Mouse (Mus musculus): ENCODE data around the gene Asz1.

GRCm38 (mm10) chr6:18078615-18079014 lies 30.2 kb downstream of the Asz1 start:
- TF ChIP-seq CTCF (IDR thresholded peaks at IDR 0.05; ENCODE audit: low read depth, low read length), result no peak
- TF ChIP-seq POLR2A (IDR thresholded peaks at IDR 0.05; ENCODE audit: insufficient read depth, low read length), result no peak
- TF ChIP-seq EP300 (IDR thresholded peaks at IDR 0.05; ENCODE audit: insufficient read depth, low read depth, low read length), result no peak

All from ES-Bruce4 (cell line).